Mouse (Mus musculus) bone marrow macrophage, adult 2 months (primary cell): Measurements from ENCODE around the gene Arhgap29. TPM values are rescaled to one million over a fixed set of nuclear protein-coding genes. Genes with fewer than 3 reads are reported as not detected.

Experiments used
- H3K27ac ChIP-seq: 2 replicates; pipeline ENCODE4 v1.5.1; 2012; ENCODE audit warnings: low read depth, low read length; ENCODE audit not compliant: insufficient read depth
- H3K4me1 ChIP-seq: 2 replicates; pipeline ENCODE4 v1.6.1; 2012; ENCODE audit warnings: low read length; ENCODE audit not compliant: control insufficient read depth, insufficient read depth
- H3K4me3 ChIP-seq: 2 replicates; pipeline ENCODE4 v1.5.1; 2012; ENCODE audit warnings: mild to moderate bottlenecking, low read length, moderate library complexity; ENCODE audit not compliant: insufficient read depth
- CTCF ChIP-seq: IDR thresholded peaks from 2 replicates; pipeline ENCODE4 v1.5.1; 2012; ENCODE audit warnings: low read depth, mild to moderate bottlenecking, low read length, moderate library complexity
- POLR2A ChIP-seq: IDR thresholded peaks from 2 replicates; pipeline ENCODE4 v1.6.1; 2012; ENCODE audit warnings: mild to moderate bottlenecking, low read depth, low read length, borderline replicate concordance
- polyA plus RNA-seq: library from polyadenylated mRNA; stranded (reverse); fragments of >200 nt; gene quantifications from 2 replicates; pipeline ENCODE4 v1.2.4, GENCODE M21; 2012; ENCODE audit not compliant: missing spikeins, insufficient read depth, insufficient read length

Arhgap29 gene
- polyA plus RNA-seq, 1 experiment = 0.60 TPM

- H3K27ac ChIP-seq = no peak overlapping the region
- no peak overlapping the region for H3K4me3 ChIP-seq
- H3K4me1 ChIP-seq = no peaks in the 10 kb centered on the region
- TF ChIP-seq CTCF (no peak), POLR2A (no peak)
These were observed 42.8 kb downstream of the Arhgap29 start for GRCm38 (mm10) chr3:121995125-121995524.

- no peak overlapping the region for H3K27ac ChIP-seq
- no peak overlapping the region for H3K4me3 ChIP-seq
- H3K4me1 ChIP-seq = no peaks in the 10 kb centered on the region
- no peak for TF ChIP-seq POLR2A
- TF ChIP-seq CTCF = no peak
These were observed 47.6 kb downstream of the Arhgap29 start for GRCm38 (mm10) chr3:121999934-122000333.

- Histone ChIP-seq H3K27ac (no peak overlapping the region), H3K4me3 (no peak overlapping the region), H3K4me1 (no peaks in the 10 kb centered on the region)
- TF ChIP-seq POLR2A = no peak
- TF ChIP-seq CTCF = no peak
These were observed 49.2 kb downstream of the Arhgap29 start for GRCm38 (mm10) chr3:122001568-122001967.

DNA sequence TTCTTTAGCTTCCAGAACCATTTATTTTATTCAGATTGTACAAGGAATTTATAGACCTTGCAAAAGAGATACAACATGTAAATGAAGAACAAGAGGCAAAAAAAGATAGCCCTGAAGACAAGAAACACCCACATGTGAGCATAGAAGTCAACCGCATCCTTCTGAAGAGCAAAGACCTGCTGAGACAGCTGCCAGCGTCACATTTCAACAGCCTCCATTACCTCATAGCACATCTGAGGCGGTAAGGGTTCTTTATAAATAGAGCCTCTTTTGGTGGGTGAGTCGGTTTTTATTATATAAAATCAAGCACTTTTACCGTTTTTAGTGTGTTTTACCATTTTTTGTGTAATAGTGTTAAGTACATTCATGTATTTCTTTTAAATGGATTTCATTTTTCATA is 57.5 kb downstream of the Arhgap29 start:
- no peak for TF ChIP-seq POLR2A
- no peak for TF ChIP-seq CTCF
- no peak overlapping the region for H3K27ac ChIP-seq
- H3K4me3 ChIP-seq = no peak overlapping the region
- no peaks in the 10 kb centered on the region for H3K4me1 ChIP-seq

GRCm38 (mm10) chr3:122010292-122010691 is 58.0 kb downstream of the Arhgap29 start:
- H3K4me1 ChIP-seq = no peaks in the 10 kb centered on the region
- no peak overlapping the region for H3K27ac ChIP-seq
- TF ChIP-seq POLR2A (no peak), CTCF (no peak)
- H3K4me3 ChIP-seq = no peak overlapping the region

DNA sequence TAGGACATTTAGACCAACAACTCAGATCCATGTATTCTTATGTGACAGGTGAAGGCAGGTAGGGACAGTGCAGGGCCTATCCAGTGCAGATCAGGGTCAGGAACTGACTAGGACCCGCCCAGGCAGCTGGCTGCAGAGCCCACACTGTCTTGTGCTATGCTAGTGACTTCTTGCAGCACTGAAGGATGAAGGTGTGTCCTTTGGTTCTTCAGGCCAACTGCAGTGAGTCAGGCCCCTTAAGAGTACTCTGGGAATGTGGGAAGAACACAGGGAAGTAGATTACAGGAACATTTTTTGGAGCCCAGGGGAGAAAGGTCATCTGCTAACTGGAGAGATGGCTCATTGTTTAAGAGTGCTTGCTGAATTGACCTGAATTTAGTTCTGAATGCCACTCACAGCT is 60.1 kb downstream of the Arhgap29 start:
- no peak overlapping the region for H3K4me3 ChIP-seq
- no peak overlapping the region for H3K27ac ChIP-seq
- TF ChIP-seq POLR2A (no peak), CTCF (no peak)
- H3K4me1 ChIP-seq = no peaks in the 10 kb centered on the region; the same call in 1 of the 2 replicates

GRCm38 (mm10) chr3:122018421-122018820 is 66.1 kb downstream of the Arhgap29 start:
- no peak for TF ChIP-seq POLR2A
- no peak for TF ChIP-seq CTCF
- H3K27ac ChIP-seq = no peak overlapping the region
- H3K4me3 ChIP-seq = no peak overlapping the region
- peaks cover 2% of the 10 kb centered on the region; the same call in 1 of the 2 replicates for H3K4me1 ChIP-seq

DNA sequence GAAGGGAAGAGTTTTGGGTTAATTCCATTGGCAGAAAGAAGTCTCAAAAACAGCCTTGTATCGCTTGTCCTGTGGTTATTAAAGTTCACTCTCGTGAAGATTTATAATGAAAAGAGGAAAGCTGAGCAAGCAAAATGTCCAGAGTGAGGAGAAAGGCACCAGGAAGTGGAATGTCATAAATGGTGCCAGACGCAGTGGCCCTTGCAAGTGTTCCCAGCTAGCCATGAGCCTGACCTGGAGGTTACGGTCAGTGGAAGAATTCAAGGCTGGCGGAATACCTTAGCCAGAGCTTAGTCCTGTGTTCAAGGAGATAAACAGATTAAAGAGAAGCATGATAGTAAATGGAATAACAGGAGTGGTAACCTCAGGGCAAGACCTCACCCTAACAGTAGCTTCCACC is 66.8 kb downstream of the Arhgap29 start:
- H3K4me3 ChIP-seq = no peak overlapping the region
- H3K4me1 ChIP-seq = peaks cover 2% of the 10 kb centered on the region; the same call in 1 of the 2 replicates
- TF ChIP-seq CTCF (no peak), POLR2A (no peak)
- no peak overlapping the region for H3K27ac ChIP-seq

DNA sequence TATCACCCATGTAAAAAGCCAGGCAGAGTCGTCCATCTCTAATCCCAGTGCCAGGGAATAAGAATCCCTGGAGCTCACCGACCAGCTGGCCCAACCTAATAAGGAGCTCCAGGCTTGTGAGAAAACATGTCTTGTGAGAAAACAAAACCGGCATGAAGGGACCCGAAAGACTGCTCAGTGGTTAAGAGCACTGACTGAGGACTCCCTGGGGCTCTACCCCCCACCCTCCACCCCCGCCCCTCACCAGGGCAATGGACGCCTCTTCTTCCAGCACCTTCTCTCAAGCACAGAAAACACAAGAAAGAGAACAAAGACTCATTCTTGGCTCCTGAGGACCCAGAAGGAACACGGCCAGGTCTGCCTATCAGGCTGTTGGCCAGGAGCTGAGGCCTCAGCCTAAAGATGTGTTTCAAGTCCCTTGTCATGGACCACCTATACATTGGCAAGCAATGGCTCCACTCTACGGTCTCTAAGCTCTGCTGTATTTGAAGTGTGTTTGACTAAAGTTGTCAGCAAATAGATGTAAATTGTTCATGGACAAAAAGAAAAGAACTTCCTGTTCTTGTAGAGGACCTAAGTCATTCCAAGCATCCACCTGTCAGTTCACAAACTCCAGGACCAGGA is 68.8 kb downstream of the Arhgap29 start:
- no peak for TF ChIP-seq CTCF
- no peak for TF ChIP-seq POLR2A
- Histone ChIP-seq H3K4me3 (no peak overlapping the region), H3K4me1 (peaks cover 2% of the 10 kb centered on the region; the same call in 1 of the 2 replicates), H3K27ac (no peak overlapping the region)

GRCm38 (mm10) chr3:122022355-122022754 is 70.0 kb downstream of the Arhgap29 start:
- Histone ChIP-seq H3K4me1 (0 out of 2 replicates have a peak, but pooled peaks cover 2% of the 10 kb centered on the region), H3K27ac (no peak overlapping the region), H3K4me3 (no peak overlapping the region)
- TF ChIP-seq CTCF (no peak), POLR2A (no peak)

- Histone ChIP-seq H3K27ac (no peak overlapping the region), H3K4me3 (no peak overlapping the region), H3K4me1 (0 out of 2 replicates have a peak, but pooled peaks cover 2% of the 10 kb centered on the region)
- no peak for TF ChIP-seq POLR2A
- TF ChIP-seq CTCF = no peak
These were observed 74.3 kb downstream of the Arhgap29 start for GRCm38 (mm10) chr3:122026676-122027075.

DNA sequence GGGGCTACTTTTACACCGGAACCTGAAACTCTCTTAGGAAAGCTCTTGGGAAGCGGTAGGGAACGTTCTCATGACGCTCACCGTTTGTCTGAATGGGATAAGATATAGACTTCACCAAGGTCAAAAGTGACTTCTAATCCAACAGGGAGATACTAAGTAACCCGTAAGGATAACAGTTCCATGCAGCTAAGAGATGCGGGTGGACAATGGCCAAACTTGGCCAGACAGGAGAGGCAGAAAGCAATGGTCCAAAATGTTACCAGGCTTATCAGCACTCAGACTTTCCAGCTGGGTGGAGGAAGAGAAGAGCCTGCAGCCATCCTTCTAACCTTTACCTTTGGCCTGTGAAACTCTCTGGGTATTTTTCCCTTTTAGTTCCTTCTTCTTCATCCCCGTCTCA is 75.4 kb downstream of the Arhgap29 start:
- no peaks in the 10 kb centered on the region for H3K4me1 ChIP-seq
- no peak for TF ChIP-seq POLR2A
- TF ChIP-seq CTCF = no peak
- H3K27ac ChIP-seq = no peak overlapping the region
- no peak overlapping the region for H3K4me3 ChIP-seq
